Mouse (Mus musculus): ENCODE measurements around the gene Spry1.

GRCm38 (mm10) chr3:37669100-37669499 lies 29.4 kb downstream of the Spry1 start:
- TF ChIP-seq GATA1 (IDR thresholded peaks at IDR 0.05; ENCODE audit: low read length) (no peak), TAL1 (IDR thresholded peaks at IDR 0.05; ENCODE audit: low read length) (no peak)

Data from erythroblast, embryonic 14.5 days (primary cell).